Mouse (Mus musculus) myocyte (in vitro differentiated cells): Measurements from ENCODE around the gene 4930503B20Rik.

Experiments
- CEBPB ChIP-seq: IDR thresholded peaks from 2 replicates; pipeline ENCODE4 v1.6.1; 2011; ENCODE audit warnings: mild to moderate bottlenecking, moderate library complexity; ENCODE audit not compliant: poor library complexity, insufficient read depth, severe bottlenecking
- E2F4 ChIP-seq: IDR thresholded peaks from one replicate; pipeline ENCODE4 v1.6.1; 2011; ENCODE audit warnings: mild to moderate bottlenecking, control low read depth, moderate library complexity; ENCODE audit not compliant: insufficient read depth
- MAX ChIP-seq: IDR thresholded peaks from one replicate; pipeline ENCODE4 v1.6.1; 2011; ENCODE audit warnings: low read depth, mild to moderate bottlenecking, control low read depth
- MYOD1 ChIP-seq, 3 experiments: IDR thresholded peaks; one replicate each; pipeline ENCODE4 v1.6.1; 2011; ENCODE audit warnings: control low read depth in 2 of 3, low read depth in 2 of 3, mild to moderate bottlenecking in 2 of 3, moderate library complexity in 1 of 3; ENCODE audit not compliant: insufficient read length in 2 of 3, control insufficient read depth in 1 of 3
- POLR2A ChIP-seq: IDR thresholded peaks from one replicate; pipeline ENCODE4 v1.6.1; 2011; ENCODE audit warnings: low read depth, mild to moderate bottlenecking, control low read depth, moderate library complexity; ENCODE audit not compliant: insufficient read length
- POLR2AphosphoS2 ChIP-seq: IDR thresholded peaks from one replicate; pipeline ENCODE4 v1.6.1; 2011; ENCODE audit warnings: low read depth, control low read depth; ENCODE audit not compliant: insufficient read length
- TCF3 ChIP-seq: IDR thresholded peaks from one replicate; pipeline ENCODE4 v1.6.1; 2011; ENCODE audit warnings: low read depth, control low read depth; ENCODE audit not compliant: insufficient read length
- USF1 ChIP-seq: IDR thresholded peaks from one replicate; pipeline ENCODE4 v1.6.1; 2011; ENCODE audit warnings: low read depth, mild to moderate bottlenecking, control low read depth, moderate library complexity

DNA sequence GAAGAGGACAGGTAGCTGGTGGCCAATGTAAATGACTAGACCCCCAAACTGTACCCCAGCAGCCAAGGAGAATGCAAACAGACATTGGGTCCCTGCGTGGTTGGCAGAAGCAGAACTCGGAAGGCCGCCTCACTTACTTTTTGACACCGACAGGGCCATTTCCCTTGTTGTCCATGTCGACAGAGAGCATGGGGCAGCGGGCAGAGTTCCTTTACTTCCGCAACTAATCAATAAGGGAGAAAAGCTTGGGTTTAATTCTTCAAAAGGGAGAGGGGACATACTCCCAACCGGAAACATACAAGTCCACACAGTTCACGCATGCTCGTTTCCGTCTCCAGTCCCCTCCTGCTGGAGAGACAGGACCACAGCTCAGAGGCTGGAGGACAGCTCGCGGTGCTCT, 29.5 kb upstream of the 4930503B20Rik start:
- TF ChIP-seq POLR2A, result no peak
- no peak for TF ChIP-seq CEBPB
- TF ChIP-seq MAX, result no peak
- TF ChIP-seq TCF3, result no peak
- no peak for TF ChIP-seq USF1
- no peak for TF ChIP-seq POLR2AphosphoS2
- no peak for TF ChIP-seq MYOD1 (IDR thresholded peaks at IDR 0.05; ENCODE audit: control insufficient read depth in 1 of 3, insufficient read length in 2 of 3, low read depth in 2 of 3)
- TF ChIP-seq E2F4, result no peak
